Mouse (Mus musculus): Measurements from ENCODE around the gene Kcnk4. TPM values are rescaled to one million over a fixed set of nuclear protein-coding genes. Genes with fewer than 3 reads are reported as not detected.
A peak's percentile ranks its signal among the peaks of the same experiment; 100 is the strongest.

Kcnk4 gene
- polyA plus RNA-seq, 1 experiment = 0.26 TPM

DNA sequence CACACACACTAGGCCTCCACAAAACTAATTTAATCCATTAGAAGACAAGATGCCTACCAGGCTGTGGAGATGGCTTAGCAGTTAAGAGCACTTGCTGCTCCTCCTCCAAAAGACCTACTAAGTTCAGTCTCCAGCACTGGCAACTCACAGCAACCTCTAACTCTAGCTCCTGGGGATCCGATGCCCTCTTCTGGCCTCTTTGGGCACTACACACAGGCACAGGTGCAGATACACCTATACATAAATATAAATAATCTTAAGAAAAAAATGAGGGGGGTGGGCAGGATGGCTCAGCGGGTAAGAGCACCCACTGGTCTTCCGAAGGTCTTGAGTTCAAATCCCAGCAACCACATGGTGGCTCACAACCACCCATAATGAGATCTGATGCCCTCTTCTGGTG lies 2.0 kb upstream of the Kcnk4 start:
- Histone ChIP-seq H3K79me3 (ENCODE audit: low read depth) (no peaks in the 10 kb centered on the region), H3K79me2 (ENCODE audit: control insufficient read depth, insufficient read depth) (peaks cover 6% of the 10 kb centered on the region), H3K27me3 (ENCODE audit: control insufficient read depth, insufficient read depth, insufficient read length) (peaks cover 18% of the 10 kb centered on the region), H3ac (ENCODE audit: control insufficient read depth, insufficient read length, low read depth) (no peak overlapping the region), H3K36me3 (ENCODE audit: control insufficient read depth, insufficient read depth) (no peaks in the 10 kb centered on the region), H3K4me3 (ENCODE audit: insufficient read depth, poor library complexity, severe bottlenecking) (no peak overlapping the region)
- TF ChIP-seq CEBPB (IDR thresholded peaks at IDR 0.05; ENCODE audit: low read depth) (no peak), CTCF (IDR thresholded peaks at IDR 0.05; ENCODE audit: control insufficient read depth, insufficient read depth, insufficient read length) (no peak), MAX (IDR thresholded peaks at IDR 0.05) (no peak), USF1 (IDR thresholded peaks at IDR 0.05; ENCODE audit: low read depth) (no peak), FOSL1 (IDR thresholded peaks at IDR 0.05; ENCODE audit: insufficient read depth, low read length, poor library complexity, severe bottlenecking) (no peak), MYOG (IDR thresholded peaks at IDR 0.05; ENCODE audit: control insufficient read depth, extremely low read depth, insufficient read length) (no peak), MYOD1 (IDR thresholded peaks at IDR 0.05; ENCODE audit: control insufficient read depth, insufficient read length, low read depth) (no peak)

DNA sequence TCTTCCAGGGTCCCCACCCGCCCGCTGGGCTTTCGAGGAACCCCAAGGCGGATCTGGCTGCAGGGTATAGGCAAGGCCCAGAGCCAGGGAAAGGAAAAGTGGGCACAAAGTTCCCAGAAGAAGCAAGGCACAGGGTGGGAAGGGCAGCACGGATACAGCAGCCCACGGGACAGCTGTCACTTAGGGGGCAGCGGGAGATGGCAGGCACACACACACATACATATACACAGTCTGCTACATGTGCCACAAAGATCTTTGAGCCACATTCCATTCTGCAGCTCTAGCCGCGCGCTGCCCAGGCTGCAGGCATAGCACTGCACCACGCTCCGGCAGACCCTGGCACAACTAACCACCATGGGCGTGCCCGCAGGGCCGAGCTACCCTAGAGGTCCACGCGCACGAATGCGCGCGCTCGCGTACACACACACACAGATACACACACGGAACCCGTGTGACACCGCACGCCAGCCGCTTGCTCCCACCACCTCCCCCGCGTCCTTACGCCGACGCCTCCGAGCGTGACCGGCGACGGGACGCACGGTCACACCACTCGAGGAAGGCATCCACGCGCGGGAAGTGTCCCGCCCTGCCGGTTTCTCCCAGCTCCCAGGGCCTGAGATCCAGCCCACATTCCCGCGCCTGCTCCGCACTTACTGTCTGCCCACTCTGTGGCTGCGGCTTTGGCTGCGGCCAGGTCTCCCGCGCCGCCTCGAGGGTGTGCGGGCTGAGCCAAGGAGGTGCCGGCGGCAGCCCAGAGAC lies 700 bp downstream of the Kcnk4 start:
- Histone ChIP-seq H3K36me3 (ENCODE audit: control insufficient read depth, insufficient read depth) (no peaks in the 10 kb centered on the region), H3K27me3 (ENCODE audit: control insufficient read depth, insufficient read depth, insufficient read length) (peaks cover 18% of the 10 kb centered on the region), H3K79me2 (ENCODE audit: control insufficient read depth, insufficient read depth) (no peaks in the 10 kb centered on the region), H3K4me3 (ENCODE audit: insufficient read depth, poor library complexity, severe bottlenecking) (no peak overlapping the region), H3ac (ENCODE audit: control insufficient read depth, insufficient read length, low read depth) (peak overlapping the region; percentile 8), H3K79me3 (ENCODE audit: low read depth) (no peaks in the 10 kb centered on the region)
- TF ChIP-seq USF1 (IDR thresholded peaks at IDR 0.05; ENCODE audit: low read depth) (no peak), MYOG (IDR thresholded peaks at IDR 0.05; ENCODE audit: control insufficient read depth, extremely low read depth, insufficient read length) (no peak)

DNA sequence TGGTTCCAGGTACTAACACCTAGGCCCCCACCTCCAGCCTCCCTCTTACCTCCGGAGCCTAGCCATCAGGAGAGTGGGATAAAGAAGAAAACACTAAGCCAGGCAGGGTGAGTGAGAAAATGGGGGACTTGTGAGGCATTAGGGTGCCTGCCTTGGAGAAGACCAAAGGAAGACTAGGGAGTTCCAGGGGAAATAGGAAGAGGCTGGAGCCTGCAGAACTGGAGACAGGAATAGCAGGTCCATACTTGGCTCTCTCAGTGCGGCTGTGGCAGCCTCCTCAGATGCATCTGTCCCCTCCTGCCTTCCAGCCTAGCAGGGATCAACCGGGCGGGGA lies 1.2 kb downstream of the Kcnk4 start:
- no peak overlapping the region for H3K4me3 ChIP-seq (ENCODE audit: insufficient read depth, poor library complexity, severe bottlenecking)
- H3K27me3 ChIP-seq (ENCODE audit: control insufficient read depth, insufficient read depth, insufficient read length) = peaks cover 18% of the 10 kb centered on the region
- no peaks in the 10 kb centered on the region for H3K36me3 ChIP-seq (ENCODE audit: control insufficient read depth, insufficient read depth)
- TF ChIP-seq MYOG (IDR thresholded peaks at IDR 0.05; ENCODE audit: control insufficient read depth, extremely low read depth, insufficient read length) (no peak), MYOD1 (IDR thresholded peaks at IDR 0.05; ENCODE audit: control insufficient read depth, insufficient read length, low read depth) (no peak), USF1 (IDR thresholded peaks at IDR 0.05; ENCODE audit: low read depth) (no peak), FOSL1 (IDR thresholded peaks at IDR 0.05; ENCODE audit: insufficient read depth, low read length, poor library complexity, severe bottlenecking) (no peak), CTCF (IDR thresholded peaks at IDR 0.05; ENCODE audit: control insufficient read depth, insufficient read depth, insufficient read length) (no peak), CEBPB (IDR thresholded peaks at IDR 0.05; ENCODE audit: low read depth) (no peak), MAX (IDR thresholded peaks at IDR 0.05) (no peak)
- no peaks in the 10 kb centered on the region for H3K79me2 ChIP-seq (ENCODE audit: control insufficient read depth, insufficient read depth)
- no peak overlapping the region for H3ac ChIP-seq (ENCODE audit: control insufficient read depth, insufficient read length, low read depth)
- no peaks in the 10 kb centered on the region for H3K79me3 ChIP-seq (ENCODE audit: low read depth)

GRCm38 (mm10) chr19:6932018-6932417 lies 2.3 kb downstream of the Kcnk4 start:
- Histone ChIP-seq H3K36me3 (ENCODE audit: control insufficient read depth, insufficient read depth) (no peaks in the 10 kb centered on the region), H3K79me2 (ENCODE audit: control insufficient read depth, insufficient read depth) (no peaks in the 10 kb centered on the region), H3K4me3 (ENCODE audit: insufficient read depth, poor library complexity, severe bottlenecking) (no peak overlapping the region), H3ac (ENCODE audit: control insufficient read depth, insufficient read length, low read depth) (no peak overlapping the region), H3K79me3 (ENCODE audit: low read depth) (no peaks in the 10 kb centered on the region), H3K27me3 (ENCODE audit: control insufficient read depth, insufficient read depth, insufficient read length) (peaks cover 26% of the 10 kb centered on the region)
- TF ChIP-seq CTCF (IDR thresholded peaks at IDR 0.05; ENCODE audit: control insufficient read depth, insufficient read depth, insufficient read length) (no peak), USF1 (IDR thresholded peaks at IDR 0.05; ENCODE audit: low read depth) (no peak), CEBPB (IDR thresholded peaks at IDR 0.05; ENCODE audit: low read depth) (no peak), MAX (IDR thresholded peaks at IDR 0.05) (no peak), MYOD1 (IDR thresholded peaks at IDR 0.05; ENCODE audit: control insufficient read depth, insufficient read length, low read depth) (no peak), FOSL1 (IDR thresholded peaks at IDR 0.05; ENCODE audit: insufficient read depth, low read length, poor library complexity, severe bottlenecking) (no peak), MYOG (IDR thresholded peaks at IDR 0.05; ENCODE audit: control insufficient read depth, extremely low read depth, insufficient read length) (no peak)

- H3K36me3 ChIP-seq (ENCODE audit: control insufficient read depth, insufficient read depth) = no peaks in the 10 kb centered on the region
- H3K4me3 ChIP-seq (ENCODE audit: insufficient read depth, poor library complexity, severe bottlenecking) = no peak overlapping the region
- H3ac ChIP-seq (ENCODE audit: control insufficient read depth, insufficient read length, low read depth) = no peak overlapping the region
- no peak for TF ChIP-seq USF1 (IDR thresholded peaks at IDR 0.05; ENCODE audit: low read depth)
- H3K27me3 ChIP-seq (ENCODE audit: control insufficient read depth, insufficient read depth, insufficient read length) = peaks cover 28% of the 10 kb centered on the region
- no peaks in the 10 kb centered on the region for H3K79me3 ChIP-seq (ENCODE audit: low read depth)
- no peaks in the 10 kb centered on the region for H3K79me2 ChIP-seq (ENCODE audit: control insufficient read depth, insufficient read depth)
Measured at GRCm38 (mm10) chr19:6931002-6931401, 3.3 kb downstream of the Kcnk4 start.

GRCm38 (mm10) chr19:6928080-6928479 lies 6.2 kb downstream of the Kcnk4 start:
- TF ChIP-seq CEBPB (IDR thresholded peaks at IDR 0.05; ENCODE audit: low read depth) = no peak
- no peak for TF ChIP-seq FOSL1 (IDR thresholded peaks at IDR 0.05; ENCODE audit: insufficient read depth, low read length, poor library complexity, severe bottlenecking)
- TF ChIP-seq USF1 (IDR thresholded peaks at IDR 0.05; ENCODE audit: low read depth) = no peak
- Histone ChIP-seq H3K27me3 (ENCODE audit: control insufficient read depth, insufficient read depth, insufficient read length) (peaks cover 14% of the 10 kb centered on the region), H3ac (ENCODE audit: control insufficient read depth, insufficient read length, low read depth) (no peak overlapping the region)

More at GRCm38 (mm10) chr19:6928080-6928479, 6.2 kb downstream of the Kcnk4 start:
- no peaks in the 10 kb centered on the region for H3K79me3 ChIP-seq (ENCODE audit: low read depth)
- H3K79me2 ChIP-seq (ENCODE audit: control insufficient read depth, insufficient read depth) = no peaks in the 10 kb centered on the region
- no peak overlapping the region for H3K4me3 ChIP-seq (ENCODE audit: insufficient read depth, poor library complexity, severe bottlenecking)
- no peaks in the 10 kb centered on the region for H3K36me3 ChIP-seq (ENCODE audit: control insufficient read depth, insufficient read depth)
